Mouse (Mus musculus) heart, embryonic 13.5 days (tissue): ENCODE results near the gene Bcat2. TPM values are rescaled to one million over a fixed set of nuclear protein-coding genes. Genes with fewer than 3 reads are reported as not detected.

Experiments
- ATAC-seq: fragments of 200-750 bp; cut with Nextera tagmentation; 2 replicates; pipeline ENCODE4 v1.8.0; 2017; ENCODE audit warnings: moderate TSS enrichment; ENCODE audit not compliant: insufficient number of reproducible peaks, low FRiP score, low TSS enrichment; ENCODE audit errors: extremely low read depth
- H3K27ac ChIP-seq: fragments of 300-500 bp; sonication (generic); replicated peaks from 2 replicates; pipeline ENCODE4 v1.5.1; 2015; ENCODE audit warnings: moderate library complexity, mild to moderate bottlenecking, inconsistent platforms
- H3K27me3 ChIP-seq: fragments of 300-500 bp; sonication (generic); replicated peaks from 2 replicates; pipeline ENCODE4 v1.6.1; 2015; ENCODE audit warnings: mild to moderate bottlenecking, inconsistent platforms
- H3K36me3 ChIP-seq: fragments of 300-500 bp; sonication (generic); 2 replicates; pipeline ENCODE4 v1.6.1; 2015; ENCODE audit warnings: mild to moderate bottlenecking, inconsistent platforms
- H3K4me1 ChIP-seq: fragments of 300-500 bp; sonication (generic); 2 replicates; pipeline ENCODE4 v1.6.1; 2015; ENCODE audit warnings: inconsistent platforms
- H3K4me2 ChIP-seq: fragments of 300-500 bp; sonication (generic); 2 replicates; pipeline ENCODE4 v1.6.1; 2015; ENCODE audit warnings: inconsistent platforms, mild to moderate bottlenecking, moderate library complexity
- H3K4me3 ChIP-seq: fragments of 300-500 bp; sonication (generic); 2 replicates; pipeline ENCODE4 v1.5.1; 2015; ENCODE audit warnings: moderate library complexity, mild to moderate bottlenecking, inconsistent platforms
- H3K9ac ChIP-seq: fragments of 300-500 bp; sonication (generic); 2 replicates; pipeline ENCODE4 v1.6.1; 2015; ENCODE audit warnings: inconsistent platforms, mild to moderate bottlenecking, moderate library complexity
- H3K9me3 ChIP-seq: fragments of 300-500 bp; sonication (generic); 2 replicates; pipeline ENCODE4 v1.6.1; 2016; ENCODE audit warnings: inconsistent platforms
- WGBS: fragments of 180-500 bp; shearing (Covaris S2); methylation state at CpG from one replicate; pipeline ENCODE4 v1.1.7; 2015; ENCODE audit warnings: mixed read lengths; 5-methylcytosine and 5-hydroxymethylcytosine counted together
- polyA plus RNA-seq: library from polyadenylated mRNA; unstranded; fragments of >200 nt; fragmentation: Nextera tagmentation; extraction: Ambion mirVana; gene quantifications from 2 replicates; pipeline ENCODE4 v1.2.1, GENCODE M21; 2015

Gene Bcat2
- polyA plus RNA-seq, 1 experiment from 2014 or later: 65.4 TPM

GRCm38 (mm10) chr7:45616277-45616676, 46.3 kb downstream of the Bcat2 start:
- H3K27me3 ChIP-seq: peaks cover 58% of the 10 kb centered on the region
- H3K36me3 ChIP-seq: no peaks in the 10 kb centered on the region
- H3K4me3 ChIP-seq: no peak overlapping the region
- H3K4me2 ChIP-seq: no peak overlapping the region
- no peak overlapping the region for H3K27ac ChIP-seq
- 18% methylated on average over 6 of the region's 6 CpGs for WGBS
- no peak overlapping the region for H3K9ac ChIP-seq
- no peaks in the 10 kb centered on the region for H3K9me3 ChIP-seq
- peaks cover 11% of the 10 kb centered on the region for H3K4me1 ChIP-seq
- ATAC-seq: no peak

GRCm38 (mm10) chr7:45617042-45617695, 47.2 kb downstream of the Bcat2 start, which contains the start of gene Fut1:
TSS of gene Fut1 (plus strand) at chr7:45617289.
- no peaks in the 10 kb centered on the region for H3K36me3 ChIP-seq
- peak within 1 kb of the TSS; percentile 46 for H3K4me2 ChIP-seq
- H3K27ac ChIP-seq: no peak within 1 kb of the TSS
- H3K27me3 ChIP-seq: peaks cover 58% of the 10 kb centered on the region
- 8% methylated on average over 31 of the region's 31 CpGs for WGBS
- ATAC-seq: no peak
- peak within 1 kb of the TSS; percentile 13 for H3K4me3 ChIP-seq
- no peak within 1 kb of the TSS; the same call in 1 of the 2 replicates for H3K9ac ChIP-seq
- peaks cover 16% of the 10 kb centered on the region for H3K4me1 ChIP-seq
- no peaks in the 10 kb centered on the region for H3K9me3 ChIP-seq

GRCm38 (mm10) chr7:45618316-45618715, 48.4 kb downstream of the Bcat2 start:
- Histone ChIP-seq H3K36me3 (no peaks in the 10 kb centered on the region), H3K27ac (no peak overlapping the region), H3K9ac (no peak overlapping the region), H3K4me3 (no peak overlapping the region), H3K4me2 (no peak overlapping the region), H3K27me3 (peaks cover 62% of the 10 kb centered on the region), H3K4me1 (peaks cover 16% of the 10 kb centered on the region), H3K9me3 (no peaks in the 10 kb centered on the region)
- ATAC-seq: no peak
- 69% methylated on average over 5 of the region's 5 CpGs for WGBS

GRCm38 (mm10) chr7:45619592-45619991, 49.6 kb downstream of the Bcat2 start:
- H3K4me2 ChIP-seq: no peak overlapping the region
- no peak for ATAC-seq
- H3K9me3 ChIP-seq: no peaks in the 10 kb centered on the region
- WGBS: 76% methylated on average over 5 of the region's 5 CpGs
- no peak overlapping the region for H3K4me3 ChIP-seq
- no peak overlapping the region for H3K27ac ChIP-seq
- H3K36me3 ChIP-seq: no peaks in the 10 kb centered on the region
- H3K9ac ChIP-seq: no peak overlapping the region
- H3K27me3 ChIP-seq: peaks cover 60% of the 10 kb centered on the region
- H3K4me1 ChIP-seq: peaks cover 16% of the 10 kb centered on the region

- Histone ChIP-seq H3K27me3 (peaks cover 43% of the 10 kb centered on the region), H3K9ac (no peak within 1 kb of the TSS), H3K9me3 (no peaks in the 10 kb centered on the region), H3K4me3 (peak within 1 kb of the TSS; percentile 26), H3K36me3 (no peaks in the 10 kb centered on the region), H3K4me2 (peak within 1 kb of the TSS; percentile 44), H3K27ac (no peak within 1 kb of the TSS), H3K4me1 (peaks cover 11% of the 10 kb centered on the region)
- WGBS: 23% methylated on average over 9 of the region's 9 CpGs
- ATAC-seq: no peak
Measured at GRCm38 (mm10) chr7:45621443-45621842, 51.5 kb downstream of the Bcat2 start, which contains the start of gene Izumo1. TSS of gene Izumo1 (plus strand) at chr7:45621811.

GRCm38 (mm10) chr7:45623507-45623906, 53.6 kb downstream of the Bcat2 start:
- 90% methylated on average over 11 of the region's 11 CpGs for WGBS
- H3K9me3 ChIP-seq: no peaks in the 10 kb centered on the region
- H3K9ac ChIP-seq: no peak overlapping the region
- H3K27me3 ChIP-seq: peaks cover 43% of the 10 kb centered on the region
- no peaks in the 10 kb centered on the region for H3K36me3 ChIP-seq
- peaks cover 9% of the 10 kb centered on the region for H3K4me1 ChIP-seq
- no peak for ATAC-seq
- H3K4me3 ChIP-seq: no peak overlapping the region
- no peak overlapping the region for H3K27ac ChIP-seq
- no peak overlapping the region for H3K4me2 ChIP-seq

- Histone ChIP-seq H3K4me3 (no peak overlapping the region), H3K27me3 (peaks cover 39% of the 10 kb centered on the region), H3K9me3 (no peaks in the 10 kb centered on the region), H3K9ac (no peak overlapping the region), H3K4me2 (no peak overlapping the region), H3K4me1 (peaks cover 10% of the 10 kb centered on the region), H3K27ac (no peak overlapping the region), H3K36me3 (no peaks in the 10 kb centered on the region)
- WGBS: 67% methylated on average over 3 of the region's 3 CpGs
- ATAC-seq: no peak
Measured at GRCm38 (mm10) chr7:45624718-45625117, 54.8 kb downstream of the Bcat2 start.

GRCm38 (mm10) chr7:45625481-45625880, 55.5 kb downstream of the Bcat2 start:
- 81% methylated on average over 8 of the region's 8 CpGs for WGBS
- Histone ChIP-seq H3K9ac (no peak overlapping the region), H3K4me1 (peaks cover 10% of the 10 kb centered on the region), H3K9me3 (no peaks in the 10 kb centered on the region), H3K4me2 (no peak overlapping the region), H3K27me3 (peaks cover 40% of the 10 kb centered on the region), H3K36me3 (no peaks in the 10 kb centered on the region), H3K4me3 (no peak overlapping the region), H3K27ac (no peak overlapping the region)
- ATAC-seq: no peak

- Histone ChIP-seq H3K27ac (peak overlapping the region; percentile 90), H3K36me3 (no peaks in the 10 kb centered on the region), H3K27me3 (peaks cover 51% of the 10 kb centered on the region), H3K4me2 (peak overlapping the region; percentile 13), H3K4me3 (peak overlapping the region; percentile 67; the same call in 1 of the 2 replicates), H3K9ac (peak overlapping the region; percentile 90; the same call in 1 of the 2 replicates), H3K4me1 (peaks cover 8% of the 10 kb centered on the region), H3K9me3 (no peaks in the 10 kb centered on the region)
- ATAC-seq: no peak
- 74% methylated on average over 7 of the region's 7 CpGs for WGBS
Measured at GRCm38 (mm10) chr7:45626571-45627076, 56.7 kb downstream of the Bcat2 start.

- Histone ChIP-seq H3K4me2 (peak within 1 kb of the TSS; percentile 95), H3K27ac (peak within 1 kb of the TSS; percentile 90), H3K4me1 (peaks cover 9% of the 10 kb centered on the region), H3K9me3 (no peaks in the 10 kb centered on the region), H3K4me3 (peak within 1 kb of the TSS; percentile 67), H3K36me3 (no peaks in the 10 kb centered on the region), H3K27me3 (peaks cover 57% of the 10 kb centered on the region), H3K9ac (peak within 1 kb of the TSS; percentile 90)
- peak; percentile 40; the same call in 1 of the 2 replicates for ATAC-seq
- WGBS: 52% methylated on average over 9 of the region's 9 CpGs
Measured at GRCm38 (mm10) chr7:45627261-45627660, 57.3 kb downstream of the Bcat2 start, which contains the start of gene Rasip1. TSS of gene Rasip1 (plus strand) at chr7:45627488.

GRCm38 (mm10) chr7:45628364-45629294, 58.7 kb downstream of the Bcat2 start:
- WGBS: 1% methylated on average over 91 of the region's 105 CpGs
- H3K4me3 ChIP-seq: peak overlapping the region; percentile 67
- H3K27ac ChIP-seq: peak overlapping the region; percentile 90
- peaks cover 53% of the 10 kb centered on the region for H3K27me3 ChIP-seq
- H3K36me3 ChIP-seq: peaks cover under 1% of the 10 kb centered on the region; the same call in 1 of the 2 replicates
- no peaks in the 10 kb centered on the region for H3K9me3 ChIP-seq
- peaks cover 23% of the 10 kb centered on the region for H3K4me1 ChIP-seq
- H3K4me2 ChIP-seq: peak overlapping the region; percentile 95
- peak overlapping the region; percentile 90 for H3K9ac ChIP-seq
- ATAC-seq: peak; percentile 33; the same call in 1 of the 2 replicates
